Mouse (Mus musculus): ENCODE results near the gene Hnrnpm. TPM values are rescaled to one million over a fixed set of nuclear protein-coding genes. Genes with fewer than 3 reads are reported as not detected.

The Hnrnpm gene
- polyA plus RNA-seq, 3 experiments from 2014 or later: 269 to 417 (median 346) TPM

DNA sequence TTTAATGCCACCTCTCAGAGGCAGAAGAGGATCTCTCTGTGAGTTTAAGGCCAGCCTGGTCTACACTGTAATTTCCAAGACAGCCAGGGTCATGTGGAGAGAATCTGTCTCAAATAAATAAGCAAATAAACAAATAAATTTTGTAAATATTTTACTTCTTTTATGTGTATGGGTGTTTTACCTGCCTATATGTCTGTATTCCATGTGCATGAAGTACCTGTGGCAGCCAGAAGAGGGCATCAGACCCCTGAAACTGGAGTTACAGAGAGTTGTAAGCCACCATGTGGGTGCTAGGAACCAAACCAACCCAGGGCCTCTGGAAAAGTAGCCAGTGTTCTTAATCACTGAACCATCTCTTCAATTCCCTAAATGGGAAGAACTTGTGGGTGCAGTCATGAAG lies 89.4 kb downstream of the Hnrnpm start:
- no peak for ATAC-seq

Other genes with a start within 250 kb of the Hnrnpm start
- gene Adamts10, start 162.7 kb downstream of the Hnrnpm start, polyA plus RNA-seq (2017; shearing (Covaris generic)): 10 to 100 TPM; 47.1 to 61.9 (median 61.1) TPM
- gene Myo1f, start 131.2 kb downstream of the Hnrnpm start, polyA plus RNA-seq (2017; shearing (Covaris generic)): 100 to 1,000 TPM in 1 of 3 experiments, 10 to 100 TPM in 2; 48.8 to 258 (median 51.4) TPM
- 10 to 100 TPM; 49.2 to 71.1 (median 57.9) TPM for gene Zfp414, start 57.8 kb downstream of the Hnrnpm start, polyA plus RNA-seq (2017; shearing (Covaris generic))
- gene Pram1, start 48.8 kb downstream of the Hnrnpm start, polyA plus RNA-seq (2017; shearing (Covaris generic)): under 1 TPM; 0.57 to 0.93 (median 0.91) TPM
- gene March2, start 31.8 kb upstream of the Hnrnpm start, polyA plus RNA-seq (2017; shearing (Covaris generic)): 10 to 100 TPM; 22.4 to 38.0 (median 23.1) TPM
- 100 to 1,000 TPM; 261 to 354 (median 270) TPM for gene Rab11b, start 73.7 kb upstream of the Hnrnpm start, polyA plus RNA-seq (2017; shearing (Covaris generic))
- gene Angptl4, start 95.0 kb upstream of the Hnrnpm start, polyA plus RNA-seq (2017; shearing (Covaris generic)): 1 to 10 TPM; 3.5 to 5.9 (median 4.1) TPM
- 1 to 10 TPM; 2.4 to 2.7 (median 2.4) TPM for gene Kank3, start 123.7 kb upstream of the Hnrnpm start, polyA plus RNA-seq (2017; shearing (Covaris generic))
- 1,000 to 10,000 TPM; 1,118 to 2,316 (median 1,890) TPM for gene Rps28, start 137.7 kb upstream of the Hnrnpm start, polyA plus RNA-seq (2017; shearing (Covaris generic))
- 100 to 1,000 TPM; 364 to 457 (median 417) TPM for gene Ndufa7, start 137.7 kb upstream of the Hnrnpm start, polyA plus RNA-seq (2017; shearing (Covaris generic))
- gene Cd320, start 156.2 kb upstream of the Hnrnpm start, polyA plus RNA-seq (2017; shearing (Covaris generic)): 10 to 100 TPM; 11.2 to 11.6 (median 11.2) TPM
- not detected for gene Gm7029, start 187.0 kb upstream of the Hnrnpm start, polyA plus RNA-seq (2017; shearing (Covaris generic))
- gene Kifc1, start 203.8 kb upstream of the Hnrnpm start, polyA plus RNA-seq (2017; shearing (Covaris generic)): 1 to 10 TPM in 2 of 3 experiments, under 1 TPM in 1; 0.20 to 7.4 (median 1.3) TPM
- 10 to 100 TPM in 1 of 3 experiments, 1 to 10 TPM in 2; 5.3 to 10.1 (median 5.4) TPM for gene Platr17, start 218.3 kb upstream of the Hnrnpm start, polyA plus RNA-seq (2017; shearing (Covaris generic))
- gene Daxx, start 222.6 kb upstream of the Hnrnpm start, polyA plus RNA-seq (2017; shearing (Covaris generic)): 100 to 1,000 TPM; 101 to 116 (median 102) TPM
- 100 to 1,000 TPM; 367 to 428 (median 385) TPM for gene Tapbp, start 229.0 kb upstream of the Hnrnpm start, polyA plus RNA-seq (2017; shearing (Covaris generic))
- gene Zbtb22, start 229.0 kb upstream of the Hnrnpm start, polyA plus RNA-seq (2017; shearing (Covaris generic)): 1 to 10 TPM; 3.7 to 6.8 (median 4.8) TPM
- 10 to 100 TPM; 14.3 to 37.4 (median 31.7) TPM for gene Rgl2, start 242.7 kb upstream of the Hnrnpm start, polyA plus RNA-seq (2017; shearing (Covaris generic))

Measured in inflammation-experienced regulatory T-cells, adult 6 months (primary cell).